Mouse (Mus musculus): ENCODE measurements at regions not wholly inside any gene's neighbourhood (a gene's known extent, or its start where the extent isn't known, plus 50 kb on each side); places are given as distances from the start of the nearest gene placed in this dataset.

DNA sequence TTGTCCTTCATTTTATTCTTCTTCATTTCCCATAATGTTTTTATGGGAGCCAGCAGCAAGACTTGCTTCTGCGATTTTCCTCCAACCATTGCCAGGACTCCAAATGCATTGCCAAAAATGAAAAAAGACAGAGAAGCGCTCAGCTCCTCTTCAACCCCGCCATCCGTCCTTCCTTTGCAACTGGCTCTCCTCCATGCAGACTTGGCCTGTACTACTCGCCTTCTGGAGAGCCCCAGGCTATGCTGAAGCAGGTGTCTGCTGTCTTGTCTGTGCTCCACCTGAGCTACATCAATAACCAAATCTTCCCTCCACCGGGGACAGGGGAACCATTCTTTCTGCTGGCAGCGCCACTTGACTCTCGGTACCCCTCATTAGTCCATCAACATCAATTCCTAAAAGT lies 384.2 kb downstream of the Rps29 start:
- Histone ChIP-seq H3K27ac (ENCODE audit: low read length) (no peak overlapping the region), H3K4me3 (ENCODE audit: low read length) (no peak overlapping the region), H3K36me3 (ENCODE audit: control insufficient read depth, insufficient read depth, low read length) (no peaks in the 10 kb centered on the region), H3K9me3 (ENCODE audit: control insufficient read depth, low read length) (no peaks in the 10 kb centered on the region), H3K4me2 (ENCODE audit: low read depth, low read length) (no peak overlapping the region), H3K9ac (ENCODE audit: low read length) (no peak overlapping the region), H3K4me1 (replicated peaks; ENCODE audit: control insufficient read depth, insufficient read depth, low read length) (no peaks in the 10 kb centered on the region), H3K27me3 (ENCODE audit: control insufficient read depth, insufficient read depth, low read depth, low read length) (no peaks in the 10 kb centered on the region)
- ATAC-seq (ENCODE audit: low read depth): no peak
- 81% methylated on average over 8 of the region's 8 CpGs for WGBS

- Histone ChIP-seq H3K4me3 (ENCODE audit: low read length) (no peak overlapping the region), H3K27ac (ENCODE audit: low read length) (no peak overlapping the region), H3K36me3 (ENCODE audit: control insufficient read depth, insufficient read depth, low read length) (no peaks in the 10 kb centered on the region), H3K9me3 (ENCODE audit: control insufficient read depth, low read length) (no peaks in the 10 kb centered on the region), H3K4me1 (replicated peaks; ENCODE audit: control insufficient read depth, insufficient read depth, low read length) (no peaks in the 10 kb centered on the region), H3K9ac (ENCODE audit: low read length) (no peak overlapping the region), H3K4me2 (ENCODE audit: low read depth, low read length) (no peak overlapping the region), H3K27me3 (ENCODE audit: control insufficient read depth, insufficient read depth, low read depth, low read length) (no peaks in the 10 kb centered on the region)
- WGBS: 68% methylated on average over 7 of the region's 7 CpGs
- no peak for ATAC-seq (ENCODE audit: low read depth)
Measured at GRCm38 (mm10) chr12:68758263-68759020, 400.5 kb downstream of the Rps29 start.

GRCm38 (mm10) chr12:68728882-68729281 lies 430.1 kb downstream of the Rps29 start:
- no peak overlapping the region for H3K9ac ChIP-seq (ENCODE audit: low read length)
- H3K27me3 ChIP-seq (ENCODE audit: control insufficient read depth, insufficient read depth, low read depth, low read length): no peaks in the 10 kb centered on the region
- 51% methylated on average over 2 of the region's 2 CpGs for WGBS
- no peaks in the 10 kb centered on the region; the same call in 1 of the 2 replicates for H3K9me3 ChIP-seq (ENCODE audit: control insufficient read depth, low read length)
- 0 out of 2 replicates have a peak, but pooled peaks have one; percentile 36 for ATAC-seq (ENCODE audit: low read depth)
- no peak overlapping the region for H3K4me3 ChIP-seq (ENCODE audit: low read length)
- no peaks in the 10 kb centered on the region for H3K4me1 ChIP-seq (replicated peaks; ENCODE audit: control insufficient read depth, insufficient read depth, low read length)
- H3K4me2 ChIP-seq (ENCODE audit: low read depth, low read length): no peak overlapping the region
- H3K36me3 ChIP-seq (ENCODE audit: control insufficient read depth, insufficient read depth, low read length): no peaks in the 10 kb centered on the region
- no peak overlapping the region for H3K27ac ChIP-seq (ENCODE audit: low read length)

DNA sequence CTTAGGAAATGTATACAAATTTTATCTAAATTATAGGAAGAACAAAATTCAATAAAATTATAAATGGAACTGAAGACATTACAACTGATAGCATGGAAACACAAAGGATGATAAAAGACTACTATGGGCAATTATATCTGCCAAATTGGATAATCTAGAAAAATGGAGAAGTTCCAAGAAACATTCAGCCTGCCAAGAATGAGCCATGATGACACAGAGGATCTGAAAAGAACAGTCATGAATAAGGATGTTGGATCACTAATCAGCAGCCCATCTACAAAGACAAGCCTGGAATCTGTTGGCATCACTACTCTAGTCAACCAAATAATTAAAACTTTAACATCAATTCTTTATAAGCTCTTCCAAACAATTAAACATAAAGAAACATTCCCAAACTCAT lies 440.0 kb downstream of the Rps29 start:
- no peaks in the 10 kb centered on the region for H3K4me1 ChIP-seq (replicated peaks; ENCODE audit: control insufficient read depth, insufficient read depth, low read length)
- ATAC-seq (ENCODE audit: low read depth): no peak
- no peak overlapping the region for H3K4me3 ChIP-seq (ENCODE audit: low read length)
- H3K27me3 ChIP-seq (ENCODE audit: control insufficient read depth, insufficient read depth, low read depth, low read length): no peaks in the 10 kb centered on the region
- no peaks in the 10 kb centered on the region for H3K36me3 ChIP-seq (ENCODE audit: control insufficient read depth, insufficient read depth, low read length)
- no peak overlapping the region for H3K4me2 ChIP-seq (ENCODE audit: low read depth, low read length)
- H3K27ac ChIP-seq (ENCODE audit: low read length): no peak overlapping the region
- no peaks in the 10 kb centered on the region for H3K9me3 ChIP-seq (ENCODE audit: control insufficient read depth, low read length)
- no peak overlapping the region for H3K9ac ChIP-seq (ENCODE audit: low read length)

DNA sequence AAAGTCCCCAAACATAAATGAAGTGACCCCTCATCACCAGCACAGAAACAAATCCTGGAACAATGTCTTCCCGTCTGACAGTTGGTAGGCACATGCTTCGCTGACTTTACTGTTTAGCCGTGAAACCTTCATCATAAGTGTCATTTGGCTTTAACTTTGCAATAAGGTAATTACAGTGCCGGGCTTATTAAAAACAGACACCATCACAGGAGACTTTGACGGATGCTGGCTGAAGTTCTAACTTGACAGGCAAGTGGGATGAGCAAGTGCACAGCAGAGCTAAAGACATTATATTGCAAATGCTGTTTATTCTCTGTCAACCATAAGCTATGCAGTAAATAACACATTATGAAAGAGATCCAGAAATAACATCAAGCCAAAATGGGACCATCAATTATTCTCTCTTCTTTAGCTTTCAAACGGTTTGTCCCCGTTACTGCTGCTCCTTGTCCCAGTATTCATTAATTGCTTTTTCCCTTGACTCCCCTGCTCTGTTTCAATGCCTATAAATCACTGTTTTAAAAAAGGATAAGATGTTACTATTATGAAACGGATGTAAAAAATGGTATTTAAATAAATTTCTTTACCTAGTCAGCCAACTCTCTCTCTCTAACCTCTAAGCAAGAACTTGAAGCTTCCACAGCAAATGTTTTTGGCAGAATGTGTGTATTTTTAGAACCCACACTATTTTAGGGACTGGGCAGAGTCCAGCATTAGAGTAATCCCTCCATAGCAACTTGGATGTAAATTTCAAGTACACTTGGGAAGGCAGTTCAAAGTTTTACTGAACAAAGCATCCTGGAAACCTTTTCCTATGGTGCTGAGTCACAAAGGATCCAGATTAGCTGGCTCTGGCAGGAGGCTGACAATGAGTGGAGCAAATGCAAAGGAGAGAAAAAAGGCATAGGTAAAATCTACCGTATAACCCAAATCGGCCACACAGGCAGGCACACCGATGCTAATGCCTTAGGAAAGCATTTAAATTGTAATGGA lies 464.4 kb downstream of the Rps29 start:
- no peaks in the 10 kb centered on the region for H3K36me3 ChIP-seq (ENCODE audit: control insufficient read depth, insufficient read depth, low read length)
- no peak overlapping the region for H3K4me3 ChIP-seq (ENCODE audit: low read length)
- WGBS: 70% methylated on average over 11 of the region's 11 CpGs
- H3K27ac ChIP-seq (ENCODE audit: low read length): no peak overlapping the region
- H3K9me3 ChIP-seq (ENCODE audit: control insufficient read depth, low read length): no peaks in the 10 kb centered on the region
- H3K27me3 ChIP-seq (ENCODE audit: control insufficient read depth, insufficient read depth, low read depth, low read length): no peaks in the 10 kb centered on the region
- H3K9ac ChIP-seq (ENCODE audit: low read length): no peak overlapping the region
- H3K4me2 ChIP-seq (ENCODE audit: low read depth, low read length): no peak overlapping the region
- no peak for ATAC-seq (ENCODE audit: low read depth)
- no peaks in the 10 kb centered on the region for H3K4me1 ChIP-seq (replicated peaks; ENCODE audit: control insufficient read depth, insufficient read depth, low read length)

DNA sequence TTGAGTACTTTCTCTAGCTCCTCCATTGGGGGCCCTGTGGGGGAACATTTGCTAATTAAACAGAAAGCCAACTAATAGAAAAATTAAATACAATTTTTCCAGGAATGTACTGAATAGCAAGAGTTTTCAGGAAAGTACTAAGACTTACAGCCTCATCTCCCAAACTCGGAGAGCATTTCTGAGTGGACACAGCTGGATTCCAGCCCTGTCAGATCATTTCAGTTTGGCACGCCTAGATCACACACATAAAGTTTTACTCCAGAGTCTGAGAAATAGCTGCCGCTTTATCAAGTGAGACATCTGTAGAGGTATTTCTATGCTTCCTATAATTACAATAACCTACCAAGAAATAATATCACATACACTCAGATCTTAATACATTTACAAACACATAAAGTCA lies 470.7 kb downstream of the Rps29 start:
- 0 out of 2 replicates have a peak, but pooled peaks have one; percentile 65 for ATAC-seq (ENCODE audit: low read depth)
- H3K9me3 ChIP-seq (ENCODE audit: control insufficient read depth, low read length): no peaks in the 10 kb centered on the region
- no peaks in the 10 kb centered on the region for H3K4me1 ChIP-seq (replicated peaks; ENCODE audit: control insufficient read depth, insufficient read depth, low read length)
- H3K9ac ChIP-seq (ENCODE audit: low read length): no peak overlapping the region
- no peak overlapping the region for H3K4me2 ChIP-seq (ENCODE audit: low read depth, low read length)
- no peak overlapping the region for H3K4me3 ChIP-seq (ENCODE audit: low read length)
- no peak overlapping the region for H3K27ac ChIP-seq (ENCODE audit: low read length)
- WGBS: 39% methylated on average over 3 of the region's 3 CpGs
- H3K36me3 ChIP-seq (ENCODE audit: control insufficient read depth, insufficient read depth, low read length): no peaks in the 10 kb centered on the region
- no peaks in the 10 kb centered on the region for H3K27me3 ChIP-seq (ENCODE audit: control insufficient read depth, insufficient read depth, low read depth, low read length)

- Histone ChIP-seq H3K27me3 (ENCODE audit: control insufficient read depth, insufficient read depth, low read depth, low read length) (no peaks in the 10 kb centered on the region), H3K9me3 (ENCODE audit: control insufficient read depth, low read length) (no peaks in the 10 kb centered on the region), H3K9ac (ENCODE audit: low read length) (no peak overlapping the region), H3K36me3 (ENCODE audit: control insufficient read depth, insufficient read depth, low read length) (no peaks in the 10 kb centered on the region), H3K27ac (ENCODE audit: low read length) (no peak overlapping the region), H3K4me1 (replicated peaks; ENCODE audit: control insufficient read depth, insufficient read depth, low read length) (no peaks in the 10 kb centered on the region), H3K4me2 (ENCODE audit: low read depth, low read length) (no peak overlapping the region), H3K4me3 (ENCODE audit: low read length) (no peak overlapping the region)
- ATAC-seq (ENCODE audit: low read depth): no peak
- WGBS: 69% methylated on average over 1 of the region's 1 CpGs
Measured at GRCm38 (mm10) chr12:68683897-68684296, 475.1 kb downstream of the Rps29 start.

GRCm38 (mm10) chr12:68683176-68683575 lies 475.8 kb downstream of the Rps29 start:
- no peak overlapping the region for H3K4me2 ChIP-seq (ENCODE audit: low read depth, low read length)
- no peak overlapping the region for H3K9ac ChIP-seq (ENCODE audit: low read length)
- H3K36me3 ChIP-seq (ENCODE audit: control insufficient read depth, insufficient read depth, low read length): no peaks in the 10 kb centered on the region
- H3K4me1 ChIP-seq (replicated peaks; ENCODE audit: control insufficient read depth, insufficient read depth, low read length): no peaks in the 10 kb centered on the region
- WGBS: 57% methylated on average over 4 of the region's 4 CpGs
- H3K27ac ChIP-seq (ENCODE audit: low read length): no peak overlapping the region
- H3K27me3 ChIP-seq (ENCODE audit: control insufficient read depth, insufficient read depth, low read depth, low read length): no peaks in the 10 kb centered on the region
- no peaks in the 10 kb centered on the region for H3K9me3 ChIP-seq (ENCODE audit: control insufficient read depth, low read length)
- no peak overlapping the region for H3K4me3 ChIP-seq (ENCODE audit: low read length)
- ATAC-seq (ENCODE audit: low read depth): no peak

DNA sequence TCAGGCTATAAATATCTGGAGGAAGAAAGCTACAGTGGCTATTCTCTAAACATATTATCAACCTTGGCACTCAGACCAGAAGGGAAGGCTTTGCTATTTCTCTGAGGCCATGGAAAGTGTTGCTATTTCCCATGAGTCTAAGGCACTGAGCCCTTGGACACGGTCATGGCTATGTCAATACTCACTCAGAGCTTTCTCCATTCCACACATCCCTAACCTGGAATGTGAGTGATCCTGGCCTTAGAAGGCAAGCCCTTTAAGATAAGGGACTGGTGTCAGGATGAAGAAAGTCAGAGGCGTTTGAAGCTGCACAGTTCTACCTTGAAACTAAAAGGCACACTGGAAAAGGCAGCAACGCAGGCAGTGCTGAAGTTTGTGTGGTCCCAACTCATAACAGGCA lies 478.3 kb downstream of the Rps29 start:
- Histone ChIP-seq H3K4me2 (ENCODE audit: low read depth, low read length) (no peak overlapping the region), H3K9me3 (ENCODE audit: control insufficient read depth, low read length) (no peaks in the 10 kb centered on the region), H3K4me1 (replicated peaks; ENCODE audit: control insufficient read depth, insufficient read depth, low read length) (no peaks in the 10 kb centered on the region), H3K4me3 (ENCODE audit: low read length) (no peak overlapping the region), H3K27me3 (ENCODE audit: control insufficient read depth, insufficient read depth, low read depth, low read length) (no peaks in the 10 kb centered on the region), H3K27ac (ENCODE audit: low read length) (no peak overlapping the region), H3K9ac (ENCODE audit: low read length) (no peak overlapping the region), H3K36me3 (ENCODE audit: control insufficient read depth, insufficient read depth, low read length) (no peaks in the 10 kb centered on the region)
- no peak for ATAC-seq (ENCODE audit: low read depth)
- 69% methylated on average over 3 of the region's 3 CpGs for WGBS

Measured in lung, embryonic 16.5 days (tissue).